Mouse (Mus musculus): ENCODE data around the gene Fosl2. TPM values are rescaled to one million over a fixed set of nuclear protein-coding genes. Genes with fewer than 3 reads are reported as not detected.

The Fosl2 gene
- polyA plus RNA-seq, 1 experiment from 2014 or later: 0.70 TPM

DNA sequence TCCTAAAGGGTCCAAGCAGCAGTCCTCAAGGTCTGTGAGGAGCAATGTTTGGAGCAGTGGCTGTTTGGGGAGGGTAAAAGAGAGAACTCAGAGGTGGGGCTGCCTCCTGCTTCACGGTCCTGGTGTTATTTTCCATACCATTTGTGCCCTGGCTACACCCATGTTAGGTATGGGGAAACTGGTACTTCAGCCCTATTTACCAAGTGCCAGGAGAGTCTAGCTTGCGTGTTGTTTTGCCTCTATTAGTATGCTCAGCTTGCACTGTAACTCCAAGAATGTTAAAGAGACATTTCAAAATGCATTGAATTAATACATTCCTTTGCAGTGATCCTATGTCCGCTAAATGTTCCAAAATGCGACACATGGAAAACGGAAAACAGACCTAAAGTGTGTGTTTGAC lies 55.7 kb downstream of the Fosl2 start:
- Histone ChIP-seq H3K4me3 (ENCODE audit: low read length) (no peak overlapping the region), H3K9ac (ENCODE audit: low read depth, low read length) (no peak overlapping the region), H3K27me3 (replicated peaks; ENCODE audit: control insufficient read depth, insufficient read depth, low read length) (no peaks in the 10 kb centered on the region), H3K4me1 (ENCODE audit: control insufficient read depth, insufficient read depth, low read depth, low read length) (no peaks in the 10 kb centered on the region), H3K27ac (ENCODE audit: low read depth, low read length) (no peak overlapping the region), H3K9me3 (ENCODE audit: control insufficient read depth, low read length) (no peaks in the 10 kb centered on the region), H3K36me3 (ENCODE audit: control insufficient read depth, insufficient read depth, low read length) (no peaks in the 10 kb centered on the region), H3K4me2 (ENCODE audit: low read length) (no peak overlapping the region)
- ATAC-seq: no peak
- WGBS: 89% methylated on average over 5 of the region's 5 CpGs

DNA sequence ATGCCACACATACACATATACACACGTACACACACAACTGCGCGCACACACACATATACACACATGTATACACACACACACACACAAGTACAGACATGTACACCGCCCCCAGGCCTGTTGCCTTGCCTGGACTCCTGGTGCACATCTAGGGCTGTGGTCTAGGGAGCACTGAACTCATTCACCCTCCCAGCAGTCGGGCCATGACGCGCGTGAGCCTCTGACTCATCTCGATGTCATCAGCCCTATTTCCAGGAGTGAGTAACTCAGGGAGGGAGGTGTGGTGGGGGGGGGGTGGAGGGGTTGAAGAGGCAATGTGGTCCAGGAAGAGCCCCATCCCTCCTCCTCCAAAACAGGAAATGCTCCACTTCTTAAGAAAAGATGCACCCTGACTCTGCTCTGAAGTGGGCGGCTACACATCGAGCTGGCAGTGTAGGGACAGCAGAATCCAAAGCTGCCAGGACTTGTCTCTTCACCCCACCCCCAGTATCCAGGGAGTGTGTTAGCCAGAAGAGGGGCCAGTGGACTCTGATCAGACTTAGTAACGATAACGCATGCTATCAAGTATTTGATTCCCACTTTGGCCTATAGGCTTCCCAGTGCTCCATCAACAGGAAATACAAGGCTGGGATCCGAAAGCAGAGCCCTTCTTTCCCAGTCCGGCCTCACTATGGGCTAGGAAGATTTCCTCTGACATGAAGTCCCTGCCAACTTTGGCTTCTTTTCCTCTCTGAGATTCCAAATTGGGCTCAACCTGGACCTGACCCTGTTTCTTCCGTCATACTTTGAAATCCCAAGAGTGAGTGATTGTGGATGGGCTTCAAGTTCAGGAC lies 56.6 kb downstream of the Fosl2 start:
- H3K4me3 ChIP-seq (ENCODE audit: low read length): no peak overlapping the region
- H3K27ac ChIP-seq (ENCODE audit: low read depth, low read length): no peak overlapping the region
- H3K4me2 ChIP-seq (ENCODE audit: low read length): no peak overlapping the region
- no peak overlapping the region for H3K9ac ChIP-seq (ENCODE audit: low read depth, low read length)
- no peaks in the 10 kb centered on the region for H3K9me3 ChIP-seq (ENCODE audit: control insufficient read depth, low read length)
- no peak for ATAC-seq
- no peaks in the 10 kb centered on the region for H3K4me1 ChIP-seq (ENCODE audit: control insufficient read depth, insufficient read depth, low read depth, low read length)
- H3K27me3 ChIP-seq (replicated peaks; ENCODE audit: control insufficient read depth, insufficient read depth, low read length): no peaks in the 10 kb centered on the region
- 89% methylated on average over 16 of the region's 16 CpGs for WGBS
- no peaks in the 10 kb centered on the region for H3K36me3 ChIP-seq (ENCODE audit: control insufficient read depth, insufficient read depth, low read length)

DNA sequence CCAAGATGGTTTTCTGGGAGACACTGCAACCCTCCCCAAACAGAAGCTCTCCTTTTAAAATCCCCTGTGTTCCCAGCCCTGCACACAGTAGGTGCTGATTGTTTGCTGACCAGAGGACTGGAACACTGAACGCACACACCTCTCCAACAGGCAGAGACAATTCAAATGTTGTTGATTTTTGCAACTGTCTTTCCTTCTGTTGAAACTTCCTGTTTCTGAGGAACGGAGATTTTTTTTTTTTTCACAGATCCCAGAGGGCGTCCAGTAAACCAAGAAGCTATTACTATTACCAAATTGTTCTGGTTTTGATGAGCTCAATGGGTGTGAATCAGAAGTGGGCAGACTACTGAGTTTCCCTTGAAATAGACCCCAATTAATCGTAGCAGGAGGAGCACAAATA lies 58.6 kb downstream of the Fosl2 start:
- Histone ChIP-seq H3K27me3 (replicated peaks; ENCODE audit: control insufficient read depth, insufficient read depth, low read length) (no peaks in the 10 kb centered on the region), H3K9me3 (ENCODE audit: control insufficient read depth, low read length) (no peaks in the 10 kb centered on the region), H3K36me3 (ENCODE audit: control insufficient read depth, insufficient read depth, low read length) (no peaks in the 10 kb centered on the region), H3K4me3 (ENCODE audit: low read length) (no peak overlapping the region), H3K4me2 (ENCODE audit: low read length) (no peak overlapping the region), H3K4me1 (ENCODE audit: control insufficient read depth, insufficient read depth, low read depth, low read length) (no peaks in the 10 kb centered on the region), H3K9ac (ENCODE audit: low read depth, low read length) (no peak overlapping the region), H3K27ac (ENCODE audit: low read depth, low read length) (no peak overlapping the region)
- ATAC-seq: no peak
- 76% methylated on average over 4 of the region's 4 CpGs for WGBS

DNA sequence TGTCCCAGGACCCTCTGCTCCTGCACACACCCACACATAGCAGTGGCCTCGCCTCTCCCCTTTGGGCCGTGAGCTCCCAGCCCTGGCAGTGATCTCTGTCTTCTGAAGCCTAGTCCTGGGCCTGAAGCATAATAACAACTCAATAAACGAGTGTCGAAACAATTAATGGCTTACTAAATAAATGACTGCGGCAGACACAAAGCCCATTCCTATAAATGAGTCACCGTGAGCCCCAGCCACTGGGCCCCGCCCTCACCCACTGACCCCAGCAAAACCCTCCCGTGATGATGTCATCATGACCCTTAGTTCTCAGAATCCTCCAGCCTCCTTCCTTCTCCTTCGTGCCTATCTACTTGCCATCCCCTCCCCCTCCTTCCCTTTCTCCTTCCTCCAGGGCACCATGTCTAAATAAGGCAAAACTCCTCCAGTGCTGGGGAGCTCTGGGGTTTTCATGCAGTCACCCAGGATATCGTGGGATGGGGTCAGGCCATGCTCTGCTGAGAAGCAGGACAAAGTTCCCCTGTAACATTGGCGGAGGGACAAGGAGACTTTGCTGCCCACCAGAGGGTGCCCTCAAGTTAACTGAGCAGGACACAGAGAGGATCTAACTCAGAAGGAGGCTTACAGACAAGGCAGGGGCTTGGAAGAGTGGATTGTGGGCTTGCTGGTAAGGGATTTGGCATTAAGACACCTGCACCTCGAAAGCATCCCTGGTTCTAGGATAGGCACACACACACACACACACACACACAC lies 60.4 kb downstream of the Fosl2 start:
- no peak overlapping the region for H3K9ac ChIP-seq (ENCODE audit: low read depth, low read length)
- no peak overlapping the region for H3K27ac ChIP-seq (ENCODE audit: low read depth, low read length)
- H3K4me2 ChIP-seq (ENCODE audit: low read length): no peak overlapping the region
- H3K4me1 ChIP-seq (ENCODE audit: control insufficient read depth, insufficient read depth, low read depth, low read length): no peaks in the 10 kb centered on the region
- 64% methylated on average over 12 of the region's 12 CpGs for WGBS
- no peak overlapping the region for H3K4me3 ChIP-seq (ENCODE audit: low read length)
- H3K36me3 ChIP-seq (ENCODE audit: control insufficient read depth, insufficient read depth, low read length): no peaks in the 10 kb centered on the region
- no peak for ATAC-seq
- H3K9me3 ChIP-seq (ENCODE audit: control insufficient read depth, low read length): no peaks in the 10 kb centered on the region
- H3K27me3 ChIP-seq (replicated peaks; ENCODE audit: control insufficient read depth, insufficient read depth, low read length): no peaks in the 10 kb centered on the region

DNA sequence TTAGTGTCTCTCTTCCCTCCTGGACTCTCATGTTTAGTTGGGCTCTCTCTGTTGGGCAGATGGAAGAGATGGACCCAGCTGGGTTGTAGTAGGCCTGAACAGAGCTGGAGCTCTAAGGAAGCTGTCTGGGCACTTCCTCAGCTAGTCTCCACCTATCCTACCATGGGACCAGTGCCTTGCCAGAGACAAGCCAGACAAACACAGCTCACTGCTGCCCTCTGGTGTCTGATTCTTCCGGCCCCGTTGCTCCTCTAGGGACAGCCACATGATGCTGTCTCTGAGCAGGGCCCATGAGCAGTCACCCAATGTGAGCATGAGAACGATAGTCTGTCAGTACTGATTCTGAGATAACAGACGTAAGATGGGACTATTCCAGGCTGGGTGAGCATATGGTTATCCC lies 62.1 kb downstream of the Fosl2 start:
- WGBS: 17% methylated on average over 4 of the region's 4 CpGs
- H3K36me3 ChIP-seq (ENCODE audit: control insufficient read depth, insufficient read depth, low read length): no peaks in the 10 kb centered on the region
- peak; percentile 56; the same call in 1 of the 2 replicates for ATAC-seq
- no peaks in the 10 kb centered on the region for H3K4me1 ChIP-seq (ENCODE audit: control insufficient read depth, insufficient read depth, low read depth, low read length)
- no peak overlapping the region for H3K27ac ChIP-seq (ENCODE audit: low read depth, low read length)
- H3K4me2 ChIP-seq (ENCODE audit: low read length): no peak overlapping the region
- no peak overlapping the region for H3K9ac ChIP-seq (ENCODE audit: low read depth, low read length)
- H3K27me3 ChIP-seq (replicated peaks; ENCODE audit: control insufficient read depth, insufficient read depth, low read length): no peaks in the 10 kb centered on the region
- no peaks in the 10 kb centered on the region for H3K9me3 ChIP-seq (ENCODE audit: control insufficient read depth, low read length)
- H3K4me3 ChIP-seq (ENCODE audit: low read length): no peak overlapping the region

DNA sequence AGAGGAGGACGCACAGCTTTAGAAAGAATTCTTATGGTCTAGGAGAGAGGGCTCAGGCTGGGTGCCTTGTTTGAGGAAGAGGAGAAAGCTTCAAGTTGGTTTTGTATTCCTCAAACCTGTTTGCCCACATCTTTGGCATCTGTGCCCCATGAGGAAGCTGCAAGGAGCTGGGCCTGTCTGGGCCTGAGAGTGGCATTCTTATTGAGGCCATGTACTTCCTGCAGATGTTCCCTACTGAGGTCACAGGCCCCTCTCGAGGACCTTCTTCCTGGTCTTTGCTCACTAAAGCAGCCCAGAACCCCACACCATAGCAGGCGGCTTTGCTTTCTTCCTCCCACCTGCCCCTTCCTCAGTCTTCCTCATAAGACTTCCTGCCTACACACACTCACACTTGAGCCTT lies 63.5 kb downstream of the Fosl2 start:
- H3K4me3 ChIP-seq (ENCODE audit: low read length): no peak overlapping the region
- no peaks in the 10 kb centered on the region for H3K9me3 ChIP-seq (ENCODE audit: control insufficient read depth, low read length)
- H3K27me3 ChIP-seq (replicated peaks; ENCODE audit: control insufficient read depth, insufficient read depth, low read length): no peaks in the 10 kb centered on the region
- ATAC-seq: no peak
- H3K4me1 ChIP-seq (ENCODE audit: control insufficient read depth, insufficient read depth, low read depth, low read length): no peaks in the 10 kb centered on the region
- H3K36me3 ChIP-seq (ENCODE audit: control insufficient read depth, insufficient read depth, low read length): no peaks in the 10 kb centered on the region
- no peak overlapping the region for H3K9ac ChIP-seq (ENCODE audit: low read depth, low read length)
- H3K4me2 ChIP-seq (ENCODE audit: low read length): no peak overlapping the region
- 81% methylated on average over 3 of the region's 3 CpGs for WGBS
- no peak overlapping the region for H3K27ac ChIP-seq (ENCODE audit: low read depth, low read length)

DNA sequence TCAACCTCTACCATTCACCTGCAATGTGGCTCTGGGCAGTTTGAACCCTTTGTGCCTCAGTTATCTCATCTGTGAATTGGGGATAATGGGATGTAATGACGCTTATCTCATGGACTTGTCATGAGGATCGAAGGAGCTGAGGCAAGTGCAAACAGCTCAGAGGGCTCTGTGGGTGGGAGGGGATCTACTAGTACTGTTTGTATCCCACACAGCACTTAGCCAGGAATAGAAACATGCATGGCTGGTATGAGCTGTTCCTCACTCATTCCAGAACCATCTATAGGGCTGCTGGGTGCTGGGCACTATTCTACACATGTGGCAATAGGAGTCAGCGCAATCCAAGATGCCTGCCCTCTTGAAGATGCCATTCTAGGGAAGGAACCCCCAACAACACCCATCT lies 64.0 kb downstream of the Fosl2 start:
- no peaks in the 10 kb centered on the region for H3K9me3 ChIP-seq (ENCODE audit: control insufficient read depth, low read length)
- no peak overlapping the region for H3K9ac ChIP-seq (ENCODE audit: low read depth, low read length)
- H3K36me3 ChIP-seq (ENCODE audit: control insufficient read depth, insufficient read depth, low read length): no peaks in the 10 kb centered on the region
- no peak overlapping the region for H3K4me2 ChIP-seq (ENCODE audit: low read length)
- 91% methylated on average over 3 of the region's 3 CpGs for WGBS
- no peak overlapping the region for H3K4me3 ChIP-seq (ENCODE audit: low read length)
- H3K4me1 ChIP-seq (ENCODE audit: control insufficient read depth, insufficient read depth, low read depth, low read length): no peaks in the 10 kb centered on the region
- H3K27me3 ChIP-seq (replicated peaks; ENCODE audit: control insufficient read depth, insufficient read depth, low read length): no peaks in the 10 kb centered on the region
- ATAC-seq: no peak
- H3K27ac ChIP-seq (ENCODE audit: low read depth, low read length): no peak overlapping the region

DNA sequence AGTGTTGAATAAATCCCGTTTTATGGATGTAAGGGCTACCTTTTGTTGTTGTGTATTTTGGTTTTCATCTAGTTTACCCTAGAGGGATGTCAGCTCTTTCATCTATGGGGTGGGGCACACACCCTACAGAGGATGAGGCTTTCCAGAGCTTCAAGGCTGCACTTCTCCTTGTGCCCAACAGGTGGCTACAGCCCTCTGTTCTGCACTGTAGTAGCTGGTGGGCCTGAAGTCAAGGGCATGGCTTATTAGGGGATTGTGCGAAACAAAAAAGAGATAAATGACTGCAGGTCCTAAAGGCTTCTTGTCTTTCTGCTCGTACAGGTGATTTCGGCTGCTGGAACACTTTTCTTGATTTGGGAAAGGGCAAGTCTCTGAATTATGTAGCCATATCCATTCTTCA lies 69.1 kb downstream of the Fosl2 start:
- H3K9ac ChIP-seq (ENCODE audit: low read depth, low read length): no peak overlapping the region
- WGBS: 76% methylated on average over 4 of the region's 4 CpGs
- no peak overlapping the region for H3K4me2 ChIP-seq (ENCODE audit: low read length)
- H3K9me3 ChIP-seq (ENCODE audit: control insufficient read depth, low read length): no peaks in the 10 kb centered on the region
- no peaks in the 10 kb centered on the region for H3K27me3 ChIP-seq (replicated peaks; ENCODE audit: control insufficient read depth, insufficient read depth, low read length)
- no peaks in the 10 kb centered on the region for H3K4me1 ChIP-seq (ENCODE audit: control insufficient read depth, insufficient read depth, low read depth, low read length)
- H3K27ac ChIP-seq (ENCODE audit: low read depth, low read length): no peak overlapping the region
- no peak overlapping the region for H3K4me3 ChIP-seq (ENCODE audit: low read length)
- no peak for ATAC-seq
- H3K36me3 ChIP-seq (ENCODE audit: control insufficient read depth, insufficient read depth, low read length): no peaks in the 10 kb centered on the region

DNA sequence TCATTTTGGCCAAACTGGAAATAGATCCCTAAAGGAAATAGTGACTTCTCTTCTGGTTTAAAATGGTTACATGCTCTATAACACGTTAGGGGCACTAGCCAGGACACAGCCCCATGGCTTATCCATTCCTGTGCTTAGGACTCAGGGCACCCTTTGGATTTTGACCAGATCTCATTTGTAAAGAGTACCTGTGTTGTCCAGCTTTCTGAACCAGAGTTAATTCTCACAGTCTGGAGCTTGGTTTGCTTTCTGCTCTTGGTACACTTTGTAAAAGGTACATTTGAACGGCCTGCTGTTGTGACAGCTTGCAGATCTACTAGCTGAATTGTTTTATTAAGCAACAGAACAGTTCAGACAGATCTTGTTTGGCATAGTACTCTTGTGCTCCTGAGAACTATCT lies 71.1 kb downstream of the Fosl2 start:
- Histone ChIP-seq H3K36me3 (ENCODE audit: control insufficient read depth, insufficient read depth, low read length) (no peaks in the 10 kb centered on the region), H3K4me3 (ENCODE audit: low read length) (no peak overlapping the region), H3K27me3 (replicated peaks; ENCODE audit: control insufficient read depth, insufficient read depth, low read length) (no peaks in the 10 kb centered on the region), H3K4me1 (ENCODE audit: control insufficient read depth, insufficient read depth, low read depth, low read length) (no peaks in the 10 kb centered on the region), H3K9me3 (ENCODE audit: control insufficient read depth, low read length) (no peaks in the 10 kb centered on the region), H3K4me2 (ENCODE audit: low read length) (no peak overlapping the region), H3K27ac (ENCODE audit: low read depth, low read length) (no peak overlapping the region), H3K9ac (ENCODE audit: low read depth, low read length) (no peak overlapping the region)
- WGBS: 81% methylated on average over 2 of the region's 2 CpGs
- no peak for ATAC-seq
